Mouse (Mus musculus): ENCODE data around the gene Sorbs1. TPM values are rescaled to one million over a fixed set of nuclear protein-coding genes. Genes with fewer than 3 reads are reported as not detected.

Gene Sorbs1
- total RNA-seq, 2 experiments from 2014 or later, result 642 to 766 TPM

DNA sequence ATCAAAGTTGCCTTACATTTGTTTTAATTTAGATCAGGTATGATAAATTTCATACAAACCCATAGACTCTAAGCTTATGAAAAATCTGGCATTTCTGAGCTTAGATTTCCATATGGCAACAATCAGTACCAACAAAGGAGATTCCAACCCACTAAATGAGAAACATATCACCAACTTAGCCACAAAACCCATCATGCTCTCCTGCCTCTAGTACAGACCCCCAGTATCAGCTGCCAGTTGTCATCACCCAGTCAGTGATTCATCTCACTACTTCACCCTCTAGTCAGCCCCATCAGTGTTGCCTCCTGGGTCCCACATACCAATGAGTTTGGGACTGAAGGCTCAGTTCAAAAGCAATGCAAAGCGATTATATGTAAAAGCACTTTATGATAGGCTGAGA is 254.1 kb downstream of the Sorbs1 start:
- DNase-seq, result no peak

- peak; percentile 49 to 69 for DNase-seq
These were observed 256.2 kb downstream of the Sorbs1 start for GRCm38 (mm10) chr19:40257396-40257795.

GRCm38 (mm10) chr19:40256376-40257050 is 257.1 kb downstream of the Sorbs1 start:
- DNase-seq, result no peak

- no peak for DNase-seq
These were observed 258.0 kb downstream of the Sorbs1 start for GRCm38 (mm10) chr19:40255561-40255960.

DNA sequence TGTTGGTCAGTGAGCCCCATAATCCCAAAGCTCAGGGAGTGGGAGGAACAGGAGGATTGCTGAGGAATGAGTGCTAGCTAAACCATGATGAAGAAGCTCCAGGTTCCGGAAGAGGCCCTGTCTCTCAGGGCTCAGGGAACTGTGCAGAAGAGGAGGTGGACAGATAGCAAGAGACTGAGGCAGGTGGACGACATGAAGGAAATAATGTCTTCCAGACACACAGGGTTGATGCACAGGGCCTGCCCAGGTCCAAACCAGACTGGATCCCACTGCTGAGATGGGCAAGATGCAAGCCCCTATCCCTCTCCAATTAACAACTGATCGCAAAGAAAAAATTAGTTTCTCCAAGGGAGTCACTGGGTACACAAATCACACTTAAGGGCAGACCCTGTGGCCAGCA is 258.8 kb downstream of the Sorbs1 start:
- DNase-seq, result no peak

- DNase-seq, result peak; percentile 41 to 43
These were observed 259.8 kb downstream of the Sorbs1 start for GRCm38 (mm10) chr19:40253768-40254167.

DNA sequence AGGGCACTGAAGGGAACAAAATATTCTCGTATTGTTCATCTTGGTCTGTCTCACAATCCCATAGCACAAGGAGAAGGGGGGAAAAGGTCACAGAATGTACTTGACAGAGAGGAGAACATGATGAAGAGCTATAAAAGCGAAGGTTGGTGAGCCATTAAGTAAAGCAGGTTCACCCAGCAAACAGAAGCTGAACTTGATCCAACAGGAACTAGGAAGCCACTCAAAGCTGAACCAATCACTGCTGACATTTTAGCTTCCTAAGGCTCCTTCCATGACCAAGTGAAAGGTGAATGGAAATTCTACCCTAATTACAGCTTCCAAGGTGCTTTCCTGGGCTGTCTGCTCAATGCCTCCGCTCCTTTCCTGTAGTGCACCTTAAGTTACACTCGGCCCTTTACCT is 262.5 kb downstream of the Sorbs1 start:
- DNase-seq, result no peak

DNA sequence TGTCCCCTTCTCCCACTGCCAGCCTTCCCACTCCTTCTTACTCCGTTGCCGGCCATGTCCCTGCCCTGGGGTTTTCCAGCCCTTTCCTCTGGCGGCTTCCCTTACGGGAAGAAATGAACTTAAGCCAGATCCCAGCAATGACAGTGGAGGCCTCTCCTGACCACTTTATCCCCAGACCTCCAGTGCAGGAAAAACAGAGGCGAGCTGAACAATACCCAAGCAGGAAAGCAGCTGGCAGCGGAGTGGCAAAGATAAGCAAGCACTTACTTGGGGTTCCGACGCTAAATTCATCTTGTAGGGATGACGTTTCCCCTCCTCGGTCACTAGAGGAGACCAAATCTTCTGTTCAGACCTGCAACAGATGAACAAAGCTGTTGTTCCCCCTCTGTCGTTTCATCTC is 264.2 kb downstream of the Sorbs1 start:
- DNase-seq, result no peak

DNA sequence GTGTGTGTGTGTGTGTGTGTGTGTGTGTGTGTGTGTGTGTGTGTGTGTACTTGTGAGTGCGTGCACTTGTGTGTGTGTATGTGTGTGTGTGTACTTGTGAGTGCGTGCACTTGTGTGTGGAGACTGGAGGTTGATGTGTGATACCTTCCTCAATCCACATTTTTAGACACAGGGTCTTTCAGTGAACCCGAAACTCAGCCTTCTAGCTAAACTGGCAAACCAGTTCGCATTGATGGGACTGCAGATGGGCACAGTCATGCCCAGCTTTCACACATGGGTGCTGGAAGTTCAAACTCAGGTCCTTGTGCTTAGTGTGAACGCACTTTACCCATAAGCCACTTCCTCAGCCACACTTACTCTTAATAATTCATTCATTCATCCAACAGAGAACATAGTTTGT is 265.1 kb downstream of the Sorbs1 start:
- no peak for DNase-seq

DNA sequence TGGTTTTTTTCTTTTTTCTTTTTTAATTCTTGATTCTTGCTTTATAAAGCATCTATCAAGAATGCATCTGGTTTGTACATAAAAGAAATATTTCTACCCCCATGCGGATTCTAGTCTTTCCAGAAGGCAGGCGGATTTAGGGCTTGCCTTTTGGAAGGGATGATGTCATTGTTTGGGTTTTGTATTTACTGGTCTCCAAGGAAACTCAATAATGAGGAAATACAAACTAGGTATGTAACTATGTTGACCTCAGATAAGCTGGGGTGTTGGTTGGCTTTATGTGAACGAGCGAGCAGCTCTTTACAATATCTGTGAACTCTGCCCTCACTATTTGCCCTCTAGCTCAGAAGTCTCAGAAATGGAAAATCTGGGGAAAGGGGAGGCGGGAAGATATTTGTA is 266.3 kb downstream of the Sorbs1 start:
- DNase-seq, result peak; percentile 40 to 42

- DNase-seq, result no peak
These were observed 266.8 kb downstream of the Sorbs1 start for GRCm38 (mm10) chr19:40246646-40247267.

Other genes with a start within 250 kb of the Sorbs1 start
- 100 to 1,000 TPM; 119 to 169 TPM for gene Pdlim1, start 241.9 kb downstream of the Sorbs1 start, total RNA-seq (2021)
- gene Aldh18a1, start 74.7 kb upstream of the Sorbs1 start, total RNA-seq (2021), result 1 to 10 TPM; 6.4 to 7.9 TPM
- gene Tctn3, start 98.5 kb upstream of the Sorbs1 start, total RNA-seq (2021), result 1 to 10 TPM; 7.1 to 7.2 TPM
- gene Entpd1, start 98.6 kb upstream of the Sorbs1 start, total RNA-seq (2021), result 10 to 100 TPM; 21.1 to 22.2 TPM
- not detected for gene Cc2d2b, start 235.0 kb upstream of the Sorbs1 start, total RNA-seq (2021)

Data from heart, adult 18-20 months (tissue).